Mouse (Mus musculus) hindbrain, embryonic 11.5 days (tissue): Measurements from ENCODE around the gene Gtf3c5. TPM values are rescaled to one million over a fixed set of nuclear protein-coding genes. Genes with fewer than 3 reads are reported as not detected.

ENCODE experiments used
- ATAC-seq: fragments of 200-750 bp; cut with Nextera tagmentation; 2 replicates; pipeline ENCODE4 v1.8.0; 2017; ENCODE audit warnings: mild to moderate bottlenecking, moderate TSS enrichment, moderate library complexity; ENCODE audit not compliant: low FRiP score
- DNase-seq: peaks from one replicate; pipeline ENCODE4 v3.0.0-alpha.2; 2015; ENCODE audit warnings: low spot score
- H3K27ac ChIP-seq: fragments of 300-500 bp; sonication (generic); 2 replicates; pipeline ENCODE4 v1.5.1; 2014; ENCODE audit warnings: mild to moderate bottlenecking, low read depth, low read length
- H3K27me3 ChIP-seq: fragments of 300-500 bp; sonication (generic); 2 replicates; pipeline ENCODE4 v1.6.1; 2014; ENCODE audit warnings: mild to moderate bottlenecking, low read length, moderate library complexity, mixed read lengths; ENCODE audit not compliant: control insufficient read depth, insufficient read depth
- H3K36me3 ChIP-seq: fragments of 300-500 bp; sonication (generic); 2 replicates; pipeline ENCODE4 v1.6.1; 2014; ENCODE audit warnings: mild to moderate bottlenecking, low read length, moderate library complexity, mixed read lengths; ENCODE audit not compliant: control insufficient read depth, insufficient read depth
- H3K4me1 ChIP-seq: fragments of 300-500 bp; sonication (generic); replicated peaks from 2 replicates; pipeline ENCODE4 v1.6.1; 2014; ENCODE audit warnings: low read length, mixed read lengths; ENCODE audit not compliant: control insufficient read depth, insufficient read depth
- H3K4me2 ChIP-seq: fragments of 300-500 bp; sonication (generic); replicated peaks from 2 replicates; pipeline ENCODE4 v1.6.1; 2014; ENCODE audit warnings: mild to moderate bottlenecking, low read depth, low read length
- H3K4me3 ChIP-seq: fragments of 300-500 bp; sonication (generic); 2 replicates; pipeline ENCODE4 v1.5.1; 2014; ENCODE audit warnings: low read depth, low read length
- H3K9ac ChIP-seq: fragments of 300-500 bp; sonication (generic); 2 replicates; pipeline ENCODE4 v1.6.1; 2014; ENCODE audit warnings: low read depth, low read length
- H3K9me3 ChIP-seq: fragments of 300-500 bp; sonication (generic); 2 replicates; pipeline ENCODE4 v1.6.1; 2016; ENCODE audit warnings: low read length; ENCODE audit not compliant: control insufficient read depth
- WGBS: fragments of 180-500 bp; shearing (Covaris S2); extraction: QIAGEN DNeasy Blood & Tissue Kit; methylation state at CpG from one replicate; pipeline ENCODE4 v1.1.7; 2014; 5-methylcytosine and 5-hydroxymethylcytosine counted together
- polyA plus RNA-seq: library from polyadenylated mRNA; unstranded; fragments of >200 nt; fragmentation: Nextera tagmentation; extraction: Ambion mirVana; gene quantifications from 2 replicates; pipeline ENCODE4 v1.2.1, GENCODE M21; 2014

Gene Gtf3c5
- polyA plus RNA-seq: 38.1 and 38.2 TPM in 2 replicates

DNA sequence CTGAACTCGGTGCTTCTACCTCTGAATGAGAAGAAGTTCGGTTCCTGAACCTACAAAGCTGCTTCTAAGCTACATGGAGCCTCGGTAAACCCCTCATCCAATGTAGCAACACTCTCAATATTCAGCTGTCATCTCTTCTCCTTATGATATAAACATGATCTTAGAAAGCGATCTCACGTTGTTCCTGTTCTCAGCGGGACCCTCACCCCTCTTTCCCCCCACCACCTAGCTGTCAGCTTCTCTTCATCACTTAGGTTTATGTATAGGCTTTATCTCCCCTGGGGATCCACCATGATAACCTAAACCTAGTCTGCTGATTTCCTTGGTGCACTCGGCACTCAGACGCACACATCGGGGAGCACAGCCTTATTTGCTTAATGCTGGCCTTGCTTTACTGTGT, at the start of gene Gtf3c5:
Gene Gtf3c5 (minus strand): TSS at position 101 of the 400 bp plus-strand sequence.
- peak within 1 kb of the TSS; percentile 85 for H3K27ac ChIP-seq
- peak within 1 kb of the TSS; percentile 46 for H3K4me3 ChIP-seq
- ATAC-seq: no peak
- H3K4me1 ChIP-seq: no peaks in the 10 kb centered on the region
- peak within 1 kb of the TSS; percentile 57 for H3K9ac ChIP-seq
- H3K27me3 ChIP-seq: no peaks in the 10 kb centered on the region
- 80% methylated on average over 9 of the region's 9 CpGs for whole genome bisulfite sequencing
- H3K9me3 ChIP-seq: no peaks in the 10 kb centered on the region
- no peak for DNase-seq
- peak within 1 kb of the TSS; percentile 59 for H3K4me2 ChIP-seq
- H3K36me3 ChIP-seq: no peaks in the 10 kb centered on the region

DNA sequence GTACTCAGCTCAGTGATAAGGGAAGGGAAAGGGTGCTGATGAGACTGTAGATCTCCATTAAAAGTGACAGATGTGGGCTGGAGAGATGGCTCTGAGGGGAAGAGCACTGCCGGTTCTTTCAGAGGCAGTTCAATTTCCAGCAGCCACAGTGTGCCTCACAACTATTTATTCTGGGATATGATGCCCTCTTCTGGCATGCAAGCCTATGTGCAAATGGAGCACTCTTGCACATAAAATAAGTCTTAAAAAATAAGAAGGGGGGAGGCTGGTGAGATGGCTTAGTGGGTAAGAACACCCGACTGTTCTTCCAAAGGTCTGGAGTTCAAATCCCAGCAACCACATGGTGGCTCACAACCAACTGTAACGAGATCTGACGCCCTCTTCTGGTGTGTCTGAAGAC, 49.6 kb upstream of the Gtf3c5 start:
- ATAC-seq: no peak
- Histone ChIP-seq H3K9ac (no peak overlapping the region), H3K4me2 (no peak overlapping the region), H3K27ac (no peak overlapping the region), H3K36me3 (no peaks in the 10 kb centered on the region), H3K27me3 (no peaks in the 10 kb centered on the region), H3K4me1 (no peaks in the 10 kb centered on the region), H3K4me3 (no peak overlapping the region), H3K9me3 (no peaks in the 10 kb centered on the region)
- DNase-seq: no peak
- 61% methylated on average over 4 of the region's 4 CpGs for WGBS

DNA sequence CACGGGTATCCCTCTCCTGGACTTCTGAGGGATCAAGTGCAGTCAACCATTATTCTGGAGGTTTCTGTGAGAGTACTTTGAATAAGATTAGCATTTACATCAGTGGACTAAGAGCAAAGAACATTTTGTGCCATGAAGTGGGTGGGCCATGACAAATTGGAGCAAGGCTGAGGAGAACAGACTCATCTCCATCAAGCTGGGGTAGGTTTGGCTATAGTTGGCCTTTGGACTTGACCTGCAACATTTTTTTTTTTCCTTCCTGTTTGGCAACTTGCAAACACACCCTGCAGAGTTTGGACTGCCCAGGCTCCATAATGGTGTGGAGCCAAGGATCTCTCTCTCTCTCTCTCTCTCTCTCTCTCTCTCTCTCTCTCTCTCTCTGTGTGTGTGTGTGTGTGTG, 49.1 kb upstream of the Gtf3c5 start:
- Histone ChIP-seq H3K27me3 (no peaks in the 10 kb centered on the region), H3K4me1 (no peaks in the 10 kb centered on the region), H3K27ac (no peak overlapping the region), H3K36me3 (no peaks in the 10 kb centered on the region), H3K9me3 (no peaks in the 10 kb centered on the region), H3K9ac (no peak overlapping the region), H3K4me2 (no peak overlapping the region), H3K4me3 (no peak overlapping the region)
- 71% methylated on average over 1 of the region's 1 CpGs for WGBS
- ATAC-seq (no peak), DNase-seq (no peak)

DNA sequence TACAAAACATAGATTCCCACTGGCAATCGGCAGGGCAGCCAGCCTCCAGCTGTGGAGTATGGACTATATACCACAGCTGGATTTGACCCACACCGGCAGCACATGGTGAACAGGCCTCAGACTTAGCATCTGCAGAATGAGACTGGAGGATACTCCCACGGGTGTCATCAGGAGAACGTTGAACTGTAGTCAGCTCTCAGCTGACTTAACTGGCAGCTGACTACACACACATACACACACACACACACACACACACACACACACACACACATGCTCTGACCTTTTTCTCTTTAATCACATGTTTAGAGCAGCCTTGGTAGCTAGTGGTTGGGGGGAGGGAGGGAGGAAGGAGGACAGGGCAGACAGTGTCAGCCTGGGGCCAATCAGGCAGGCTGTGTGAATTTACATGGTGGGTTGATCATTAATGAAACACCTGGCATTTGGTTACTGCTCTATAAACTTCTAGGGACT, 46.4 kb upstream of the Gtf3c5 start:
- Histone ChIP-seq H3K36me3 (no peaks in the 10 kb centered on the region), H3K9me3 (no peaks in the 10 kb centered on the region), H3K4me3 (no peak overlapping the region), H3K9ac (no peak overlapping the region), H3K27ac (no peak overlapping the region), H3K4me1 (no peaks in the 10 kb centered on the region), H3K4me2 (no peak overlapping the region), H3K27me3 (no peaks in the 10 kb centered on the region)
- ATAC-seq: no peak
- DNase-seq: no peak
- WGBS: 46% methylated on average over 4 of the region's 4 CpGs

DNA sequence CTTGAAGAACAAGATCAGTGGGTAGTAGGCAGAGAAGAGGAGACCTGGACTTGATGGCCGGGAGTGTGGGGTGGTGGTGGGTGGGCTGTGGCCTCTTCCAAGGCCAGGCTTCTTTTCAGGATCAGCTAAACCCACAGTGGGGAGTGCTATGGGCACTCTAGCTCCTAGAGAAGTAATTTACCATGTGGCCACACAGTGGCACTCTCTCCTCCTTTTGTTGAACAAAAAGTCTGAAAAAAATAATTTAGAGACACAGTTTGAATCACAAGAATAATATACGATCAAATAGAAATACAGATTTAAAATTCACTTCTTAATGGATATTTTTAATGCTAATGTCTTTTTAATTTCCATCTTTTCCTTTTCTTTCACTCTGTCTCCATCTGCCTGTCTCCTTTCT, 44.5 kb upstream of the Gtf3c5 start:
- Histone ChIP-seq H3K27ac (no peak overlapping the region), H3K4me3 (no peak overlapping the region), H3K9ac (no peak overlapping the region), H3K9me3 (no peaks in the 10 kb centered on the region), H3K4me1 (no peaks in the 10 kb centered on the region), H3K4me2 (no peak overlapping the region), H3K27me3 (no peaks in the 10 kb centered on the region), H3K36me3 (no peaks in the 10 kb centered on the region)
- DNase-seq (no peak), ATAC-seq (no peak)
- WGBS: 59% methylated on average over 2 of the region's 2 CpGs

DNA sequence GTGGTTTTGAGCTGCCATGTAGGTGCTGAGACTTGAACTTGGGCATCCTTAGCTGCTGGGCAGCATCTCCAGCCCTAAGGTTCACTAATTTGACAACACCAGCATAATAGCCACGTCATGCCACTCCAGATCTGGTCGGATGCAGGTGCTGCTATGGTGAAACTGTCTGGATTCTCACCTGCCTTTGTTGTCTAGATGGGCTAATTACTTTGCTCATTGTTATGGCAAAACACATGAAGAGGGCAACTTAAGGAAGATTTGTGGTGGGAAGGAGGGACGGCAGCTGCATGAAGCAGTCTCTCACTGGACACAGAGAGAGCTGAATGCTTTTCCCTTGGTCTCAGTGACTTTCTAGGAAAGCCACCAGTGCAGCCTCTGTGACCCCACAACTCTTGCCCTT, 42.5 kb upstream of the Gtf3c5 start:
- H3K36me3 ChIP-seq: no peaks in the 10 kb centered on the region
- 0 out of 2 replicates have a peak, but pooled peaks cover 2% of the 10 kb centered on the region for H3K4me1 ChIP-seq
- DNase-seq: no peak
- no peak for ATAC-seq
- no peak overlapping the region for H3K9ac ChIP-seq
- H3K27me3 ChIP-seq: peaks cover 13% of the 10 kb centered on the region
- no peak overlapping the region for H3K27ac ChIP-seq
- H3K9me3 ChIP-seq: no peaks in the 10 kb centered on the region
- no peak overlapping the region for H3K4me2 ChIP-seq
- WGBS: 83% methylated on average over 3 of the region's 3 CpGs
- no peak overlapping the region for H3K4me3 ChIP-seq

DNA sequence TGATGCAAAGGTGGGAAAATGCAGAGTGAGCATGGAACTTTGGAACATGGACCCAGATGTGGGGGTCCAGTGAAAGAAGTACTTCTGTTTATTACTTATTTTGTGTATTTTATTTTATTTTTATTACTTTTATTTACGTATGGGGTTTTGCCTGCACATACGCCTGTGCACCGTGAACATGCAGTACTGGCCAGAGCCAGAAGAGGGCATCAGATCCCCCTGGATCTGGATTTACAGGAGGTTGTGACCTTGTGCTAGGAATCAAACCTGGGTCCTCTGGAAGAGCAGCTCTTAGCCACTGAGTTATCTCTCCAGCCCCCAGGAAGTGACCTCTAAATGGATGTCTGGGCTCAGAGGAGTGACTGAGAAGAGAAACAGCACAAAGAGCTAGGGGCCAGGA, 41.3 kb upstream of the Gtf3c5 start:
- no peak overlapping the region for H3K4me2 ChIP-seq
- no peak overlapping the region for H3K4me3 ChIP-seq
- H3K9ac ChIP-seq: no peak overlapping the region
- H3K36me3 ChIP-seq: no peaks in the 10 kb centered on the region
- H3K27ac ChIP-seq: no peak overlapping the region
- WGBS: 83% methylated on average over 3 of the region's 3 CpGs
- peaks cover 18% of the 10 kb centered on the region for H3K27me3 ChIP-seq
- ATAC-seq (no peak), DNase-seq (no peak)
- H3K4me1 ChIP-seq: 0 out of 2 replicates have a peak, but pooled peaks cover 2% of the 10 kb centered on the region
- H3K9me3 ChIP-seq: no peaks in the 10 kb centered on the region

DNA sequence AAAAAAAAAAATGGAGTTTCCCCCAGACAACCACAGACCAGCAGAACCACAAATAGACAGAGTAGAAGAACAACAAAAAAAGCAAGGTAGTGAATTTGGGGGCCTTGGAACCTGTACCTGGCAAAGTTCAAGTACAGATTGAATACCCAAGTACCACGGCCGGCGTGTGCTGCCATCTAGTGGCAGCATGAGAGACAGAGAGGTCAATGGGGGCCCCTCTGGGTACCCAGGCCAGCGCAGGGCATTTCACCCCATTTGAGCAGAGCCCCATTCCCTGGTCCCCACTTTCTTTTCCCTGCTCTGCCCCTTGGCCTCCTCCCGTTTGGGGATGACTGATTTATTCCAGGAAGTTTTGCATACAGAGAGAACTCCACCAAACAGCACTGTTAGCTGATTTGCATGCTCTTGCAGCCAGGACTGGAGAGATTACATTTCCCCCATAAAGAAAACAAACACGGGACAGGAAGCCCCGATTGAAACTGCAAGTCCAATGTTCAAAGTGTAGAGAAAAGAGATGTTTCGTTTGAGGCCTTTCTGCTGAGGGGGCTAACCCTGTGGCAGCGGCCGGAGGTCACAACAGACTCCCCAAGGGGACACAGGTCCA, 39.1 kb upstream of the Gtf3c5 start:
- Histone ChIP-seq H3K27ac (no peak overlapping the region), H3K9me3 (no peaks in the 10 kb centered on the region), H3K9ac (no peak overlapping the region), H3K4me3 (no peak overlapping the region), H3K4me1 (0 out of 2 replicates have a peak, but pooled peaks cover 2% of the 10 kb centered on the region), H3K36me3 (no peaks in the 10 kb centered on the region), H3K27me3 (peaks cover 18% of the 10 kb centered on the region), H3K4me2 (no peak overlapping the region)
- 17% methylated on average over 10 of the region's 10 CpGs for WGBS
- ATAC-seq: no peak
- DNase-seq: peak; percentile 74

DNA sequence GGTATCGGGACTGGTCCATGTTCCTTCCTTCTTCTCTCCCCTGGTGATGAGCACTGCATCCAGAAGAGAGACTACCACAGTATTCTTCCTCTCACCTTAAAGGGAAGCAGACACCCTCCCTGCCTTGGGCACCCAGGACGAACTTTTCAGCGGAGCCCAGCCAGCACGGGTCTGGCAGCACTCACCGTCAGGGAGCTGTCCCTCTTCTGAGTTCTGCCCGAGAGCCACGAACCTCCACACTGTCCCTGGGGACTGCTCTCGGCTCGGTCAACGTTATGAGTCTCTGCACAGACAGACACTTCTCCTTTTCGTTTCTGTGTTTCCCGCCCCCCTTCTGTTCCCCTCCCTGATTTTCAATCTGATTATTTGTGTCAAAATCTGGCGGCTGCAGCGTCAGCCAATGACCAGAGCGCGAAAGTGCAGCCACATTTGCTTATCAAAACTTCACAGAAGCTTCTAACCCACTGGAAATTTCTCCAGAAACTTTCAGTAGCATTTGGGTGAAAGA, 38.2 kb upstream of the Gtf3c5 start, which contains the start of gene Gfi1b:
Gene Gfi1b (minus strand): TSS at position 319 of the 508 bp plus-strand sequence.
- DNase-seq (no peak), ATAC-seq (no peak)
- peaks cover 18% of the 10 kb centered on the region for H3K27me3 ChIP-seq
- no peak within 1 kb of the TSS for H3K4me2 ChIP-seq
- no peak within 1 kb of the TSS for H3K9ac ChIP-seq
- 0 out of 2 replicates have a peak, but pooled peaks cover 2% of the 10 kb centered on the region for H3K4me1 ChIP-seq
- no peaks in the 10 kb centered on the region for H3K36me3 ChIP-seq
- no peak within 1 kb of the TSS for H3K4me3 ChIP-seq
- WGBS: 6% methylated on average over 16 of the region's 16 CpGs
- H3K9me3 ChIP-seq: no peaks in the 10 kb centered on the region
- H3K27ac ChIP-seq: no peak within 1 kb of the TSS
